Mouse (Mus musculus): ENCODE results near the gene Tescl.

Gene Tescl

GRCm38 (mm10) chr7:24363228-24363627 is 29.5 kb upstream of the Tescl start:
- DNase-seq (ENCODE audit: low spot score in 2 of 2): peak in 1 of 2 experiments; percentile 40

- DNase-seq (ENCODE audit: low spot score in 2 of 2): no peak
Measured at GRCm38 (mm10) chr7:24361001-24361400, 27.3 kb upstream of the Tescl start.

GRCm38 (mm10) chr7:24359269-24359668 is 25.5 kb upstream of the Tescl start:
- DNase-seq (ENCODE audit: low spot score in 2 of 2): no peak

- no peak for DNase-seq (ENCODE audit: low spot score in 2 of 2)
Measured at GRCm38 (mm10) chr7:24357899-24358298, 24.2 kb upstream of the Tescl start.

- DNase-seq (ENCODE audit: low spot score in 2 of 2): no peak
Measured at GRCm38 (mm10) chr7:24356081-24356480, 22.3 kb upstream of the Tescl start.

GRCm38 (mm10) chr7:24355646-24356045 is 21.9 kb upstream of the Tescl start:
- no peak for DNase-seq (ENCODE audit: low spot score in 2 of 2)

- no peak for DNase-seq (ENCODE audit: low spot score in 2 of 2)
Measured at GRCm38 (mm10) chr7:24348896-24349295, 15.2 kb upstream of the Tescl start, which contains the start of gene Lypd5. Lypd5 (plus strand) TSS chr7:24349196.

- no peak for DNase-seq (ENCODE audit: low spot score in 2 of 2)
Measured at GRCm38 (mm10) chr7:24346444-24346843, 12.7 kb upstream of the Tescl start.

GRCm38 (mm10) chr7:24343701-24344272 is 10.1 kb upstream of the Tescl start:
- no peak for DNase-seq (ENCODE audit: low spot score in 2 of 2)

GRCm38 (mm10) chr7:24338241-24338640 is 4.5 kb upstream of the Tescl start:
- DNase-seq (ENCODE audit: low spot score in 2 of 2): no peak

GRCm38 (mm10) chr7:24335699-24336309 is 2.1 kb upstream of the Tescl start:
- peak; percentile 37 to 60 for DNase-seq (ENCODE audit: low spot score in 2 of 2)

GRCm38 (mm10) chr7:24327281-24327975 is 6.3 kb downstream of the Tescl start:
- DNase-seq (ENCODE audit: low spot score in 2 of 2): no peak

GRCm38 (mm10) chr7:24326273-24327135 is 7.2 kb downstream of the Tescl start:
- no peak for DNase-seq (ENCODE audit: low spot score in 2 of 2)

GRCm38 (mm10) chr7:24325675-24326128 is 8.0 kb downstream of the Tescl start:
- DNase-seq (ENCODE audit: low spot score in 2 of 2): no peak

GRCm38 (mm10) chr7:24325197-24325596 is 8.5 kb downstream of the Tescl start:
- no peak for DNase-seq (ENCODE audit: low spot score in 2 of 2)

GRCm38 (mm10) chr7:24322593-24322992 is 11.1 kb downstream of the Tescl start:
- DNase-seq (ENCODE audit: low spot score in 2 of 2): no peak

GRCm38 (mm10) chr7:24318942-24319341 is 14.8 kb downstream of the Tescl start:
- no peak for DNase-seq (ENCODE audit: low spot score in 2 of 2)

GRCm38 (mm10) chr7:24316567-24317092 is 17.1 kb downstream of the Tescl start, which contains the start of gene Zfp94:
Zfp94 (minus strand) TSS chr7:24316666.
- peak; percentile 68 to 80 for DNase-seq (ENCODE audit: low spot score in 2 of 2)

- DNase-seq (ENCODE audit: low spot score in 2 of 2): peak in 1 of 2 experiments; percentile 10
Measured at GRCm38 (mm10) chr7:24315726-24316566, 17.8 kb downstream of the Tescl start.

- no peak for DNase-seq (ENCODE audit: low spot score in 2 of 2)
Measured at GRCm38 (mm10) chr7:24300771-24301282, 32.9 kb downstream of the Tescl start, which contains the start of gene Zfp61. Zfp61 (minus strand) TSS chr7:24301232.

Measured in natural killer cell, adult 2 months (primary cell).